Mouse (Mus musculus): ENCODE results near the gene Gm10800. TPM values are rescaled to one million over a fixed set of nuclear protein-coding genes. Genes with fewer than 3 reads are reported as not detected.
"Not testable (repeated sequence)": the region's sequence is repeated elsewhere in the genome, so short reads cannot be mapped to it uniquely, and the experiment has no call there.

Gm10800 gene
- total RNA-seq (2012; rRNA removed) (22.9 and 30.5 TPM in 2 replicates), polyA plus RNA-seq (2012; ENCODE audit: insufficient read depth in 1 of 2, insufficient read length in 2 of 2, low read depth in 1 of 2, low replicate concordance in 2 of 2, missing spikeins in 1 of 2) (1 to 10 TPM in 1 of 2 experiments, not detected in 1; 1.1 TPM)

- H3K27ac ChIP-seq (ENCODE audit: control insufficient read depth, low read depth, low read length); H3K27me3 ChIP-seq (ENCODE audit: control insufficient read depth in 1 of 2, insufficient read depth in 2 of 2, low read length in 2 of 2); DNase-seq (ENCODE audit: low read depth, low spot score); H3K79me2 ChIP-seq (ENCODE audit: control insufficient read depth, insufficient read depth, low read length, poor library complexity); H3K9ac ChIP-seq (ENCODE audit: control insufficient read depth, low read depth, low read length, poor library complexity, severe bottlenecking); H3K9me3 ChIP-seq (replicated peaks; ENCODE audit: insufficient read depth, low read length); H3K36me3 ChIP-seq (ENCODE audit: control insufficient read depth in 1 of 2, insufficient read depth in 2 of 2, low read length in 2 of 2); H3K4me3 ChIP-seq (ENCODE audit: control insufficient read depth in 1 of 2, insufficient read depth in 1 of 2, low read depth in 2 of 2, low read length in 2 of 2); H3K4me1 ChIP-seq (ENCODE audit: control insufficient read depth in 1 of 2, insufficient read depth in 2 of 2, low read length in 2 of 2): not testable (repeated sequence)
Measured at GRCm38 (mm10) chr2:98667201-98667600, at the start of gene Gm10800. Gene Gm10800 (minus strand): TSS chr2:98667301.

GRCm38 (mm10) chr2:98697533-98697932, 30.4 kb upstream of the Gm10800 start:
- Histone ChIP-seq H3K27ac (ENCODE audit: control insufficient read depth, low read depth, low read length) (no peak overlapping the region), H3K36me3 (ENCODE audit: control insufficient read depth in 1 of 2, insufficient read depth in 2 of 2, low read length in 2 of 2) (no peaks in the 10 kb centered on the region), H3K4me3 (ENCODE audit: control insufficient read depth in 1 of 2, insufficient read depth in 1 of 2, low read depth in 2 of 2, low read length in 2 of 2) (no peak overlapping the region), H3K27me3 (ENCODE audit: control insufficient read depth in 1 of 2, insufficient read depth in 2 of 2, low read length in 2 of 2) (no peaks in the 10 kb centered on the region), H3K4me1 (ENCODE audit: control insufficient read depth in 1 of 2, insufficient read depth in 2 of 2, low read length in 2 of 2) (no peaks in the 10 kb centered on the region), H3K9me3 (replicated peaks; ENCODE audit: insufficient read depth, low read length) (no peaks in the 10 kb centered on the region), H3K79me2 (ENCODE audit: control insufficient read depth, insufficient read depth, low read length, poor library complexity) (no peaks in the 10 kb centered on the region), H3K9ac (ENCODE audit: control insufficient read depth, low read depth, low read length, poor library complexity, severe bottlenecking) (no peak overlapping the region)
- no peak for TF ChIP-seq MYB (IDR thresholded peaks at IDR 0.05; ENCODE audit: low read depth, low read length)
- no peak for TF ChIP-seq CTCF (IDR thresholded peaks at IDR 0.05 in 2 of 3, conservative IDR thresholded peaks at IDR 0.05 in 1 of 3; ENCODE audit: control insufficient read depth in 1 of 3, insufficient read depth in 1 of 3, low read depth in 2 of 3, low read length in 3 of 3, poor library complexity in 1 of 3, severe bottlenecking in 1 of 3)
- TF ChIP-seq ETS1 (IDR thresholded peaks at IDR 0.05; ENCODE audit: low read depth, low read length), result no peak
- TF ChIP-seq USF1 (IDR thresholded peaks at IDR 0.05; ENCODE audit: low read depth, low read length), result no peak
- TF ChIP-seq KAT2A (conservative IDR thresholded peaks at IDR 0.05; ENCODE audit: low read depth, low read length), result no peak
- TF ChIP-seq ZNF384 (IDR thresholded peaks at IDR 0.05; ENCODE audit: low read depth, low read length), result no peak
- no peak for TF ChIP-seq EP300 (IDR thresholded peaks at IDR 0.05; ENCODE audit: low read depth in 1 of 2, low read length in 2 of 2)
- no peak for TF ChIP-seq CHD1 (IDR thresholded peaks at IDR 0.05; ENCODE audit: low read depth, low read length)
- no peak for DNase-seq (ENCODE audit: low read depth, low spot score)

GRCm38 (mm10) chr2:98661937-98662336, 5.2 kb downstream of the Gm10800 start, which contains the start of gene Gm10801:
Gene Gm10801 (plus strand): TSS chr2:98662237.
- not testable (repeated sequence) for H3K79me2 ChIP-seq (ENCODE audit: control insufficient read depth, insufficient read depth, low read length, poor library complexity); H3K27me3 ChIP-seq (ENCODE audit: control insufficient read depth in 1 of 2, insufficient read depth in 2 of 2, low read length in 2 of 2); H3K4me1 ChIP-seq (ENCODE audit: control insufficient read depth in 1 of 2, insufficient read depth in 2 of 2, low read length in 2 of 2); H3K36me3 ChIP-seq (ENCODE audit: control insufficient read depth in 1 of 2, insufficient read depth in 2 of 2, low read length in 2 of 2); H3K9ac ChIP-seq (ENCODE audit: control insufficient read depth, low read depth, low read length, poor library complexity, severe bottlenecking); DNase-seq (ENCODE audit: low read depth, low spot score); H3K27ac ChIP-seq (ENCODE audit: control insufficient read depth, low read depth, low read length); H3K4me3 ChIP-seq (ENCODE audit: control insufficient read depth in 1 of 2, insufficient read depth in 1 of 2, low read depth in 2 of 2, low read length in 2 of 2); H3K9me3 ChIP-seq (replicated peaks; ENCODE audit: insufficient read depth, low read length)

Other genes starting within 250 kb of the Gm10800 start
- gene Gm10801, start 5.1 kb downstream of the Gm10800 start, total RNA-seq (2012; rRNA removed), result 22.4 and 22.7 TPM in 2 replicates
- gene Gm10801, start 5.1 kb downstream of the Gm10800 start, polyA plus RNA-seq (2012; ENCODE audit: insufficient read depth in 1 of 2, insufficient read length in 2 of 2, low read depth in 1 of 2, low replicate concordance in 2 of 2, missing spikeins in 1 of 2), result under 1 TPM in 1 of 2 experiments, not detected in 1; 0.60 TPM

All from MEL (cell line).